Mouse (Mus musculus) neural tube, embryonic 14.5 days (tissue): ENCODE measurements at regions not wholly inside any gene's neighbourhood (a gene's known extent, or its start where the extent isn't known, plus 50 kb on each side); places are given as distances from the start of the nearest gene placed in this dataset.

Experiments used
- ATAC-seq: fragments of 200-750 bp; cut with Nextera tagmentation; 2 replicates; pipeline ENCODE4 v1.8.0; 2017; ENCODE audit warnings: low read depth, mild to moderate bottlenecking, moderate TSS enrichment, moderate library complexity
- H3K27ac ChIP-seq: fragments of 300-500 bp; sonication (generic); 2 replicates; pipeline ENCODE4 v1.5.1; 2014; ENCODE audit warnings: low read depth, mild to moderate bottlenecking, control low read depth, low read length, moderate library complexity, mixed read lengths
- H3K27me3 ChIP-seq: fragments of 300-500 bp; sonication (generic); 2 replicates; pipeline ENCODE4 v1.6.1; 2014; ENCODE audit warnings: low read length; ENCODE audit not compliant: control insufficient read depth, insufficient read depth
- H3K36me3 ChIP-seq: fragments of 300-500 bp; sonication (generic); 2 replicates; pipeline ENCODE4 v1.6.1; 2014; ENCODE audit warnings: low read length, mixed read lengths; ENCODE audit not compliant: control insufficient read depth, insufficient read depth
- H3K4me1 ChIP-seq: fragments of 300-500 bp; sonication (generic); 2 replicates; pipeline ENCODE4 v1.6.1; 2014; ENCODE audit warnings: low read length; ENCODE audit not compliant: control insufficient read depth, insufficient read depth
- H3K4me2 ChIP-seq: fragments of 300-500 bp; sonication (generic); 2 replicates; pipeline ENCODE4 v1.6.1; 2014; ENCODE audit warnings: mild to moderate bottlenecking, low read depth, low read length, control low read depth
- H3K4me3 ChIP-seq: fragments of 300-500 bp; sonication (generic); 2 replicates; pipeline ENCODE4 v1.5.1; 2014; ENCODE audit warnings: low read depth, low read length, control low read depth, mixed read lengths
- H3K9ac ChIP-seq: fragments of 300-500 bp; sonication (generic); replicated peaks from 2 replicates; pipeline ENCODE4 v1.6.1; 2014; ENCODE audit warnings: low read depth, mild to moderate bottlenecking, control low read depth, low read length, mixed read lengths
- H3K9me3 ChIP-seq: fragments of 300-500 bp; sonication (generic); 2 replicates; pipeline ENCODE4 v1.6.1; 2016; ENCODE audit warnings: low read length; ENCODE audit not compliant: control insufficient read depth
- WGBS: fragments of 180-500 bp; shearing (Covaris S2); extraction: QIAGEN DNeasy Blood & Tissue Kit; methylation state at CpG from one replicate; pipeline ENCODE4 v1.1.7; 2014; 5-methylcytosine and 5-hydroxymethylcytosine counted together

GRCm38 (mm10) chr11:19203968-19204367 lies 185.2 kb upstream of the Meis1 start:
- no peaks in the 10 kb centered on the region for H3K27me3 ChIP-seq
- WGBS = 44% methylated on average over 5 of the region's 5 CpGs
- no peak overlapping the region for H3K4me2 ChIP-seq

GRCm38 (mm10) chr11:19204521-19204920 lies 185.7 kb upstream of the Meis1 start:
- Histone ChIP-seq H3K27me3 (no peaks in the 10 kb centered on the region), H3K9ac (no peak overlapping the region), H3K4me2 (no peak overlapping the region), H3K36me3 (no peaks in the 10 kb centered on the region), H3K27ac (no peak overlapping the region), H3K4me1 (peaks cover 6% of the 10 kb centered on the region), H3K9me3 (no peaks in the 10 kb centered on the region), H3K4me3 (no peak overlapping the region)
- WGBS = 20% methylated on average over 7 of the region's 7 CpGs
- no peak for ATAC-seq

More at GRCm38 (mm10) chr11:19203968-19204367, 185.2 kb upstream of the Meis1 start:
- Histone ChIP-seq H3K4me1 (peaks cover 6% of the 10 kb centered on the region), H3K9me3 (no peaks in the 10 kb centered on the region), H3K27ac (no peak overlapping the region), H3K4me3 (no peak overlapping the region), H3K36me3 (no peaks in the 10 kb centered on the region), H3K9ac (no peak overlapping the region)
- no peak for ATAC-seq

- no peak for ATAC-seq
- H3K27ac ChIP-seq = no peak overlapping the region
- no peak overlapping the region for H3K4me2 ChIP-seq
Measured at GRCm38 (mm10) chr11:19205174-19205573, 186.4 kb upstream of the Meis1 start.

GRCm38 (mm10) chr11:19219476-19219875 lies 200.7 kb upstream of the Meis1 start:
- ATAC-seq = no peak
- Histone ChIP-seq H3K4me1 (no peaks in the 10 kb centered on the region), H3K36me3 (no peaks in the 10 kb centered on the region), H3K27me3 (no peaks in the 10 kb centered on the region), H3K9ac (no peak overlapping the region), H3K27ac (no peak overlapping the region), H3K4me3 (no peak overlapping the region), H3K4me2 (no peak overlapping the region), H3K9me3 (no peaks in the 10 kb centered on the region)
- 68% methylated on average over 3 of the region's 3 CpGs for WGBS

More at GRCm38 (mm10) chr11:19205174-19205573, 186.4 kb upstream of the Meis1 start:
- Histone ChIP-seq H3K27me3 (no peaks in the 10 kb centered on the region), H3K9ac (no peak overlapping the region), H3K4me3 (no peak overlapping the region), H3K36me3 (no peaks in the 10 kb centered on the region), H3K4me1 (peaks cover 6% of the 10 kb centered on the region), H3K9me3 (no peaks in the 10 kb centered on the region)

GRCm38 (mm10) chr11:19221442-19221841 lies 202.7 kb upstream of the Meis1 start:
- Histone ChIP-seq H3K9ac (no peak overlapping the region), H3K4me2 (no peak overlapping the region), H3K4me1 (no peaks in the 10 kb centered on the region), H3K27ac (no peak overlapping the region), H3K4me3 (no peak overlapping the region), H3K9me3 (no peaks in the 10 kb centered on the region), H3K36me3 (no peaks in the 10 kb centered on the region), H3K27me3 (no peaks in the 10 kb centered on the region)
- WGBS = no CpG with 5 or more reads among the region's 1 CpGs
- ATAC-seq = no peak

- WGBS = 96% methylated on average over 2 of the region's 2 CpGs
- ATAC-seq = no peak
- H3K36me3 ChIP-seq = no peaks in the 10 kb centered on the region
Measured at GRCm38 (mm10) chr11:19226756-19227155, 208.0 kb upstream of the Meis1 start.

GRCm38 (mm10) chr11:19227716-19228115 lies 208.9 kb upstream of the Meis1 start:
- H3K4me1 ChIP-seq = no peaks in the 10 kb centered on the region
- no peaks in the 10 kb centered on the region for H3K27me3 ChIP-seq
- no peak for ATAC-seq
- 69% methylated on average over 4 of the region's 4 CpGs for WGBS
- no peaks in the 10 kb centered on the region for H3K9me3 ChIP-seq
- H3K9ac ChIP-seq = no peak overlapping the region
- H3K4me3 ChIP-seq = no peak overlapping the region
- H3K27ac ChIP-seq = no peak overlapping the region
- H3K4me2 ChIP-seq = no peak overlapping the region
- H3K36me3 ChIP-seq = no peaks in the 10 kb centered on the region

More at GRCm38 (mm10) chr11:19226756-19227155, 208.0 kb upstream of the Meis1 start:
- Histone ChIP-seq H3K4me3 (no peak overlapping the region), H3K4me1 (no peaks in the 10 kb centered on the region), H3K9ac (no peak overlapping the region), H3K27me3 (no peaks in the 10 kb centered on the region), H3K27ac (no peak overlapping the region), H3K9me3 (no peaks in the 10 kb centered on the region), H3K4me2 (no peak overlapping the region)

GRCm38 (mm10) chr11:19246390-19247114 lies 227.8 kb upstream of the Meis1 start:
- no peak overlapping the region for H3K27ac ChIP-seq
- no peaks in the 10 kb centered on the region for H3K9me3 ChIP-seq
- no peak overlapping the region for H3K4me3 ChIP-seq
- H3K9ac ChIP-seq = no peak overlapping the region
- no peak overlapping the region for H3K4me2 ChIP-seq
- 88% methylated on average over 11 of the region's 11 CpGs for WGBS
- no peaks in the 10 kb centered on the region for H3K27me3 ChIP-seq
- H3K4me1 ChIP-seq = no peaks in the 10 kb centered on the region
- H3K36me3 ChIP-seq = no peaks in the 10 kb centered on the region
- ATAC-seq = no peak

GRCm38 (mm10) chr11:19253605-19254004 lies 234.8 kb upstream of the Meis1 start:
- no peaks in the 10 kb centered on the region for H3K4me1 ChIP-seq
- ATAC-seq = no peak
- H3K27me3 ChIP-seq = no peaks in the 10 kb centered on the region
- no peaks in the 10 kb centered on the region for H3K36me3 ChIP-seq
- no peak overlapping the region for H3K4me3 ChIP-seq
- WGBS = 79% methylated on average over 5 of the region's 5 CpGs
- no peak overlapping the region for H3K27ac ChIP-seq
- no peak overlapping the region for H3K9ac ChIP-seq
- H3K9me3 ChIP-seq = no peaks in the 10 kb centered on the region
- no peak overlapping the region for H3K4me2 ChIP-seq
